Mouse (Mus musculus): ENCODE measurements at regions not wholly inside any gene's neighbourhood (a gene's known extent, or its start where the extent isn't known, plus 50 kb on each side); places are given as distances from the start of the nearest gene placed in this dataset.

GRCm38 (mm10) chr8:87308311-87308710 is 164.1 kb downstream of the Cbln1 start:
- no peaks in the 10 kb centered on the region for H3K36me3 ChIP-seq (ENCODE audit: control insufficient read depth, insufficient read depth, low read length, poor library complexity, severe bottlenecking)
- no peak for DNase-seq (ENCODE audit: low read depth, low spot score)
- no peaks in the 10 kb centered on the region for H3K27me3 ChIP-seq (ENCODE audit: control insufficient read depth, insufficient read depth, low read length, poor library complexity, severe bottlenecking)

- DNase-seq (ENCODE audit: low read depth, low spot score) = no peak
- no peaks in the 10 kb centered on the region for H3K27me3 ChIP-seq (ENCODE audit: control insufficient read depth, insufficient read depth, low read length, poor library complexity, severe bottlenecking)
- H3K36me3 ChIP-seq (ENCODE audit: control insufficient read depth, insufficient read depth, low read length, poor library complexity, severe bottlenecking) = no peaks in the 10 kb centered on the region
Measured at GRCm38 (mm10) chr8:87305001-87305400, 167.4 kb downstream of the Cbln1 start.

GRCm38 (mm10) chr8:87303522-87303921 is 168.9 kb downstream of the Cbln1 start:
- no peak for DNase-seq (ENCODE audit: low read depth, low spot score)
- Histone ChIP-seq H3K27me3 (ENCODE audit: control insufficient read depth, insufficient read depth, low read length, poor library complexity, severe bottlenecking) (no peaks in the 10 kb centered on the region), H3K36me3 (ENCODE audit: control insufficient read depth, insufficient read depth, low read length, poor library complexity, severe bottlenecking) (no peaks in the 10 kb centered on the region)

- no peaks in the 10 kb centered on the region for H3K27me3 ChIP-seq (ENCODE audit: control insufficient read depth, insufficient read depth, low read length, poor library complexity, severe bottlenecking)
- no peak for DNase-seq (ENCODE audit: low read depth, low spot score)
- no peaks in the 10 kb centered on the region for H3K36me3 ChIP-seq (ENCODE audit: control insufficient read depth, insufficient read depth, low read length, poor library complexity, severe bottlenecking)
Measured at GRCm38 (mm10) chr8:87297761-87298160, 174.6 kb downstream of the Cbln1 start.

GRCm38 (mm10) chr8:87297331-87297730 is 175.1 kb downstream of the Cbln1 start:
- DNase-seq (ENCODE audit: low read depth, low spot score) = no peak
- Histone ChIP-seq H3K27me3 (ENCODE audit: control insufficient read depth, insufficient read depth, low read length, poor library complexity, severe bottlenecking) (no peaks in the 10 kb centered on the region), H3K36me3 (ENCODE audit: control insufficient read depth, insufficient read depth, low read length, poor library complexity, severe bottlenecking) (no peaks in the 10 kb centered on the region)

- DNase-seq (ENCODE audit: low read depth, low spot score) = no peak
- Histone ChIP-seq H3K36me3 (ENCODE audit: control insufficient read depth, insufficient read depth, low read length, poor library complexity, severe bottlenecking) (no peaks in the 10 kb centered on the region), H3K27me3 (ENCODE audit: control insufficient read depth, insufficient read depth, low read length, poor library complexity, severe bottlenecking) (no peaks in the 10 kb centered on the region)
Measured at GRCm38 (mm10) chr8:87286059-87286458, 186.3 kb downstream of the Cbln1 start.

- Histone ChIP-seq H3K36me3 (ENCODE audit: control insufficient read depth, insufficient read depth, low read length, poor library complexity, severe bottlenecking) (no peaks in the 10 kb centered on the region), H3K27me3 (ENCODE audit: control insufficient read depth, insufficient read depth, low read length, poor library complexity, severe bottlenecking) (no peaks in the 10 kb centered on the region)
- DNase-seq (ENCODE audit: low read depth, low spot score) = no peak
Measured at GRCm38 (mm10) chr8:87284356-87284755, 188.1 kb downstream of the Cbln1 start.

- no peaks in the 10 kb centered on the region for H3K27me3 ChIP-seq (ENCODE audit: control insufficient read depth, insufficient read depth, low read length, poor library complexity, severe bottlenecking)
- no peak for DNase-seq (ENCODE audit: low read depth, low spot score)
Measured at GRCm38 (mm10) chr8:87282511-87282910, 189.9 kb downstream of the Cbln1 start.

GRCm38 (mm10) chr8:87273328-87273727 is 199.1 kb downstream of the Cbln1 start:
- no peaks in the 10 kb centered on the region for H3K27me3 ChIP-seq (ENCODE audit: control insufficient read depth, insufficient read depth, low read length, poor library complexity, severe bottlenecking)
- no peak for DNase-seq (ENCODE audit: low read depth, low spot score)
- H3K36me3 ChIP-seq (ENCODE audit: control insufficient read depth, insufficient read depth, low read length, poor library complexity, severe bottlenecking) = no peaks in the 10 kb centered on the region

More at GRCm38 (mm10) chr8:87282511-87282910, 189.9 kb downstream of the Cbln1 start:
- no peaks in the 10 kb centered on the region for H3K36me3 ChIP-seq (ENCODE audit: control insufficient read depth, insufficient read depth, low read length, poor library complexity, severe bottlenecking)

GRCm38 (mm10) chr8:87270525-87271187 is 201.8 kb downstream of the Cbln1 start:
- no peaks in the 10 kb centered on the region for H3K36me3 ChIP-seq (ENCODE audit: control insufficient read depth, insufficient read depth, low read length, poor library complexity, severe bottlenecking)
- H3K27me3 ChIP-seq (ENCODE audit: control insufficient read depth, insufficient read depth, low read length, poor library complexity, severe bottlenecking) = no peaks in the 10 kb centered on the region
- no peak for DNase-seq (ENCODE audit: low read depth, low spot score)

- DNase-seq (ENCODE audit: low read depth, low spot score) = no peak
- no peaks in the 10 kb centered on the region for H3K36me3 ChIP-seq (ENCODE audit: control insufficient read depth, insufficient read depth, low read length, poor library complexity, severe bottlenecking)
- H3K27me3 ChIP-seq (ENCODE audit: control insufficient read depth, insufficient read depth, low read length, poor library complexity, severe bottlenecking) = no peaks in the 10 kb centered on the region
Measured at GRCm38 (mm10) chr8:87268159-87268558, 204.2 kb downstream of the Cbln1 start.

- Histone ChIP-seq H3K36me3 (ENCODE audit: control insufficient read depth, insufficient read depth, low read length, poor library complexity, severe bottlenecking) (no peaks in the 10 kb centered on the region), H3K27me3 (ENCODE audit: control insufficient read depth, insufficient read depth, low read length, poor library complexity, severe bottlenecking) (no peaks in the 10 kb centered on the region)
- DNase-seq (ENCODE audit: low read depth, low spot score) = no peak
Measured at GRCm38 (mm10) chr8:87264999-87265398, 207.4 kb downstream of the Cbln1 start.

- H3K27me3 ChIP-seq (ENCODE audit: control insufficient read depth, insufficient read depth, low read length, poor library complexity, severe bottlenecking) = no peaks in the 10 kb centered on the region
- no peak for DNase-seq (ENCODE audit: low read depth, low spot score)
Measured at GRCm38 (mm10) chr8:87260305-87260704, 212.1 kb downstream of the Cbln1 start.

GRCm38 (mm10) chr8:87242681-87243080 is 229.7 kb downstream of the Cbln1 start:
- no peaks in the 10 kb centered on the region for H3K27me3 ChIP-seq (ENCODE audit: control insufficient read depth, insufficient read depth, low read length, poor library complexity, severe bottlenecking)
- DNase-seq (ENCODE audit: low read depth, low spot score) = no peak
- no peaks in the 10 kb centered on the region for H3K36me3 ChIP-seq (ENCODE audit: control insufficient read depth, insufficient read depth, low read length, poor library complexity, severe bottlenecking)

More at GRCm38 (mm10) chr8:87260305-87260704, 212.1 kb downstream of the Cbln1 start:
- H3K36me3 ChIP-seq (ENCODE audit: control insufficient read depth, insufficient read depth, low read length, poor library complexity, severe bottlenecking) = no peaks in the 10 kb centered on the region

- DNase-seq (ENCODE audit: low read depth, low spot score) = no peak
- H3K36me3 ChIP-seq (ENCODE audit: control insufficient read depth, insufficient read depth, low read length, poor library complexity, severe bottlenecking) = no peaks in the 10 kb centered on the region
- no peaks in the 10 kb centered on the region for H3K27me3 ChIP-seq (ENCODE audit: control insufficient read depth, insufficient read depth, low read length, poor library complexity, severe bottlenecking)
Measured at GRCm38 (mm10) chr8:87237181-87237580, 235.2 kb downstream of the Cbln1 start.

GRCm38 (mm10) chr8:87236438-87236837 is 236.0 kb downstream of the Cbln1 start:
- Histone ChIP-seq H3K27me3 (ENCODE audit: control insufficient read depth, insufficient read depth, low read length, poor library complexity, severe bottlenecking) (no peaks in the 10 kb centered on the region), H3K36me3 (ENCODE audit: control insufficient read depth, insufficient read depth, low read length, poor library complexity, severe bottlenecking) (no peaks in the 10 kb centered on the region)
- DNase-seq (ENCODE audit: low read depth, low spot score) = no peak
